Mouse (Mus musculus) retina, adult 2 months (tissue): ENCODE data around the gene Dhx38.

ENCODE experiments used
- DNase-seq: peaks from one replicate; pipeline ENCODE4 v3.0.0-alpha.2; 2012; ENCODE audit warnings: low read depth, low spot score

Gene Dhx38

DNA sequence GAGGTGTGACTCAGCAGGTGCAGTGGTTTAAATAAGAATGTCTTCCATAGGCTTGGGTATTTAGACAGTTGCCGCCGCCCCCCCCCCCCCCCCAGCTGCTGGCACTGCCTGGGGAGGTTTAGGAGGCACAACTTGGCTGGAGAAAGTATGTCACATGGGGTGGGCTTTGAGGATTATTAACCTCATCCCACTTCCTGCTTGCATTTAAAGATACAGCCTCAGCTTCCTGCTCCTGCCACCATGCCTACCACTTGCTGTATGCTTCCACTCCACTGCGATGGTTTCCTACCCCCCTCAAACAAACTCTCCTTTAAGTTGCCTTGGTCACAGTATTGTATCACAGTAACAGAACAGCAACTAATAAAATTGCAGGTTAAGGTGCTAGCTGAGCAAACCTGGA lies 21.6 kb downstream of the Dhx38 start:
- no peak for DNase-seq

DNA sequence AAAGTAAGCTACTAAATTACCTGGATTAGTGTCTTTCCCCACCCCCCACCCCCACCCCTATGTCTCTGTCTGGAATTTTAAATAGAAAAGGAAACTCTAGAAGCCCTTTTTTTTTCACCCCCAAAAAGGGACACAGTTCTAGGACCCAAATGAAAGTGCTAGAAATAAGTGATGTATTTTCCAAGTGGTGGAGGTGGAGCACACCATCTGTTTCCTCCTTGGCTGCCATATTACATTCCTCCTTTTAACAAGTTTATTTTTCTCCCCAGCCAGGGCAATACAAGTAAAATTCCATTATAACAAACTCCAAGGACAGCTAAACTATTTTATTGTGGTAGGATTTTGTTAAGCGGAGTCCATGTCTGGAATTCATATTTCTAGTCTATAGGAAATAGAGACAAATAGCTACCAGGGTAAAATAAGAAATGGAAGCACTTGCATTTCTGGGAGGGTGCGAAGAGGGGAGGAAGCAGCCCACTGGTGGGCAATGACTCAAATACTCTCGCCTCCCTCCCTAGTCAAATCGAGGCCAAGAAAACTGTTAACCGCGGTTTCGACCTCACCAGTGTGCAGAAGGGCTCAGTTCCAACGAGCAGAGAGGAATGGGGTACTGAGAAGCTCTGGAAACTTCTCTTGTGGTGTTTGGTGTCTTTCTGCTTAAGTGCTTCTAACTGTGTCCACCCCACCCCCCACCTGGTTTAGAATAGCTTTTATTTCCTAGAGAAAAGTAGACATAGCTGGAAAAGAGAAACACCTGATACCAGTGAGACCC lies 22.7 kb downstream of the Dhx38 start:
- DNase-seq = no peak

DNA sequence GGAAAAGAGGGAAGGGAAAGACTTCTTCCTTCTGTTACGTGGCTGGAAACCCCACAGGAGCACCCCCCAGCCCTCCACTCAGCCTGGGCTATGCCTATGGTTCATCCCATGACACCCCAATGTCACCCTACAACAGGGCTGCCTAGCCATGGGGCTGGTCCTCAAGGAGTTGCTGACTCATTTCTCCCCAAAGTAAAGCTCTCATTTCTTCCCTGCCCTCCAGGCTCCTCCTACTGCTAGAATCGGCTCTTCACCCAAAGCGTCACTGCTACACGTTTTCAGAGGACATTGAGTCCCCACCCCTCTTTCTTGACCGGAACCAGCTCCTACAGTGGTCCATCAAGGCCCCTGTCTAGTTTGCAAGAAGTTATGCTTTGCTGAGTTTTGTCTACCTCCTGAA lies 23.5 kb downstream of the Dhx38 start:
- no peak for DNase-seq

DNA sequence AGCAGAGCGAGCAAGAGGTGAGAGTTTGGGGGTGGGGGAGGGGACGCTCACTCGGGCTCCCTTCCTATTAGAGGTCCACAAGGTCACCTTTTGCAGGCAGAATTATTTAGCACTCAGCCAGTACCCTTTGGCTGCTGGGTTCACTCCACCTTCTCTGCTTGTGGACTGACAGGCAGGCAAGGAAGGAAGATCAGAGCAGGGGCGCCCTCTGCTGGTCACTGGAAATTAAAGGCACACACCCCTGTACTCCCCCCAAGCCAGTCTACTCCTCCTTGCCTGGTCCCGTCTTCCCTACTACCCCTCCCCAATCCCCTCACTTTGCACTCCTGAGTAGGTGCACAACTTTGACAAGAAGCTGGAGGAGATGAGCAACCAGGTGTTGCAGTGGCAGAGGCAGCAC lies 29.0 kb downstream of the Dhx38 start:
- DNase-seq = peak; percentile 49

DNA sequence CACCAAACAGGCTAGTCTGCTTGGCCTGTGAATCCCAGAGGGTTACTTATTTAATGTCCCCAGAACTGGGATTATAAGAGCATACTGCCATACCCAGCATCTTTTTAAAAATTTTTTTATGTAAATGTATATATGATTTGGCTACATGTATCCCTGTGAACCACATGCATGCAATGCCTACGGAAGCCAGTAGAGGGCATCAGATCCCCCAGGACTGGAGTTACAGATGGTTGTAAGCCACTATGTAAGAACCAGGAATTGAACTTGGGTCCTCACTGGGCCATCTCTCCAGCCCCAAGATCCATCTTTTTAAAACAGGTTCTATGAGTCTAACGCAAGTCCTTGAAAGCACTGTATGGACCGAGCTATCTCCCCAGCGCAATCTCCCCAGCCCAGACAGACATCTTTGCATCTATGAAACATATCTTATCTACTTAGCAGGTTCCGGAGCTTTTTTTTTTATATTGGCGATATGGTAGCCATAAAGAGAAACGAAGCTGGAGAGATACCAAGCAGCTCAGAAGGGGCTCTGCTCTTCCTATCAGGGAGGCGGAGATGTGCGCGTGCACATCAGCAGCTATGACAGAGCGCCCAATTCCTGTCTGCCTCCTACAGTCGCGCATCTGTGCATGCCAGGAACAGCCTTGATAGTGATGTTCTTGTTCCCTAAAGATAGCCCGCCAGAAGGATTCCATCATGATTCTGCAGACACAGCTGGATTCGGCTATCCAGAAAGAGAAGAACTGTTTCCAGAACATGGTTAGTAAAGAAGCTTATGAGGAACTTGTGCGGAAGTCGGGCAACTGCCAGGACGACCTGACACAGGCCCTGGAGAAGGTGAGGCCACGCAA lies 30.3 kb downstream of the Dhx38 start:
- no peak for DNase-seq

DNA sequence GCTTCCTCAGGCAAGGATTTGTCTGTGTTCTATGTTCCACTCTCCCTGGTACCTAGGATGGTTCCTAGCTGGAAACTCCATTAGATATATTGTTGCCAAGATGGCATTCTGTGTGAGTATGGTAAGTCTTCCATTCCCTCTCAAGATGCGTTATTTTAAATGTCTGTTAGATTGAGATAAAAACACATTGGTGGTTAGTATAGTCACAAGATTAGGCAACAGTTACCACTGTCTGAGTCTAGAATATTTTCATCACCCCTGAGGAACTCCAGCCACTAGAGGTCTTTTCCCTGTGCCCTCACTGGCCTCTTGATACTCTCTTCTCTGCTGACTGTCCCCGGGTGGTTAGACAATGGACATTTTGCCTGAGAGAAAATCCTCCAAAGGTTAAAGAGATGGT lies 41.7 kb downstream of the Dhx38 start:
- no peak for DNase-seq

DNA sequence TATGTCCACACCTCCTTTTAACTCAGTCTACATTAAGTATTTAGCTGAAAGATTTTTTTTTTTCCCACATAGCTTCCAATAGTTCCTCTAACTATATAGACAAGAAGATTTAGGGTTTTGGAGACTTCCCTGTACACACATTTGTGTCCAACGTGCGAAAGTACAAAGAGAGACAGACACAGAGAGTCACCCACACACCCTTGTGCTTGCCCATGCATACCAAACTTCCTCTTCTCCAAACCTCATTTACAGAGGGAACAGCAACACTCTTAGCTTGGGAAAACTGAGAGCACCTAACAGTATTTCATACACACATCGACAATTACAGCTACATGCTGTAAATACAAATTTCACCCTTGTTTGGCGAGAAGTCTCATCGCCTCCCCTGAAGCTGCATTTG lies 60.1 kb downstream of the Dhx38 start:
- no peak for DNase-seq

DNA sequence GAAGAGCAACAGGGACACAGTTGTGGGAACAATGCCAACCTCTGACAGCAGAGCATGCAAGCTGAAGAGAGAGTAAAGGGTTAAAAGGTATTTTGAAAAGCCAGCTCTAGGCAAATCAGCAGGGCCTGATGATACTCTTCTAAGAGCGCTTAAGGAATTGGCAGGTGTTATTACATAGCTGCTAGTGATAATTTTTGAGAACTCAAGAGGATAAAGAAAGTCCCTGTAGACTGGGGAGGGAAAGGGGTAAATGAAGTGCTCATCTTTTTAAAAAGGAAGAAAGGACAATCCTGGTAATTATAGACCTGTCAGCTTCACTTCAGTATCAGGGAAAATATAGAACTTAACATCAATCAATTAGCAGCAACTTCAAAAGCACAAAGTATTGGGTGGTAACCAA lies 62.1 kb downstream of the Dhx38 start:
- DNase-seq = no peak

DNA sequence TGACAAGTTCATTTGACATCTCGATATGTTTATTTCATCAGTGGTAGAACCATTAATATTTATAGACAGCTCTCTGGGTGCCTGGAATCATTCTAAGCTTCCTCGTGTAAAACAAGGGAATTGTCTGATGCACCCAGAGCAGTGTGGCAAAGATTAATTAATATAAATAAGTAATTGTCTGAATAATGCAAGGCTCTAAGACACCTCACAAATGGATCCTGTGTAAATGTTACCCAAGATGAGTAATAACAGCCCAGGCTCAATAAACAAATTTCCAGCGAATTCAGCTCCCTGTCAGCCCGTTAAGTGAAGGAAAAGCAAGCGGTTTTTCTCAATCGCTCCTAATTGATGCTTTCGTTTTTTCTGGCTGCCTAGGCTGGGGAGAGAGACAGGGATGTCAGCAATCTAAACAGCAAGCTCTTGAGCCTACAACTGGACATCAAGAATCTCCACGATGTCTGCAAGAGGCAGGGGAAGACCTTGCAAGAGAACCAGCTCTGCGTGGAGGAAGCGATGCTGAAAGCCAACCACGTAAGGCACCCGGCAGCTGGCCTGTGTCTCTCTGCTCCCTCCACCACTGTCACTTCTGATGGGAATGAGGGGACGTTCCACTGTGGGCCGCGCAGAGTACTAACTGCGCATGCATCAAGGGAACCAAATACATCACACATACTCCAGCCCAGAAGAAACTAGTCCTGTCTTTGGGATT lies 66.5 kb downstream of the Dhx38 start:
- DNase-seq = no peak
